Mouse (Mus musculus) liver, embryonic 13.5 days (tissue): ENCODE measurements around the gene March10. TPM values are rescaled to one million over a fixed set of nuclear protein-coding genes. Genes with fewer than 3 reads are reported as not detected.

Experiments
- ATAC-seq: fragments of 200-750 bp; cut with Nextera tagmentation; 2 replicates; pipeline ENCODE4 v1.8.0; 2017; ENCODE audit warnings: low read depth, mild to moderate bottlenecking, moderate number of reproducible peaks, moderate library complexity
- DNase-seq: peaks from one replicate; pipeline ENCODE4 v3.0.0; 2022
- H3K27ac ChIP-seq: fragments of 300-500 bp; sonication (generic); 2 replicates; pipeline ENCODE4 v1.5.1; 2015; ENCODE audit warnings: moderate library complexity, mild to moderate bottlenecking, inconsistent platforms
- H3K27me3 ChIP-seq: fragments of 300-500 bp; sonication (generic); 2 replicates; pipeline ENCODE4 v1.6.1; 2015; ENCODE audit warnings: mild to moderate bottlenecking, inconsistent platforms
- H3K36me3 ChIP-seq: fragments of 300-500 bp; sonication (generic); 2 replicates; pipeline ENCODE4 v1.6.1; 2015; ENCODE audit warnings: mild to moderate bottlenecking, inconsistent platforms
- H3K4me1 ChIP-seq: fragments of 300-500 bp; sonication (generic); replicated peaks from 2 replicates; pipeline ENCODE4 v1.6.1; 2015; ENCODE audit warnings: inconsistent platforms
- H3K4me2 ChIP-seq: fragments of 300-500 bp; sonication (generic); 2 replicates; pipeline ENCODE4 v1.6.1; 2015; ENCODE audit warnings: inconsistent platforms, mild to moderate bottlenecking, moderate library complexity
- H3K4me3 ChIP-seq: fragments of 300-500 bp; sonication (generic); replicated peaks from 2 replicates; pipeline ENCODE4 v1.5.1; 2015; ENCODE audit warnings: mild to moderate bottlenecking, inconsistent platforms
- H3K9ac ChIP-seq: fragments of 300-500 bp; sonication (generic); 2 replicates; pipeline ENCODE4 v1.6.1; 2015; ENCODE audit warnings: mild to moderate bottlenecking, inconsistent platforms
- H3K9me3 ChIP-seq: fragments of 300-500 bp; sonication (generic); replicated peaks from 2 replicates; pipeline ENCODE4 v1.6.1; 2016; ENCODE audit warnings: inconsistent platforms
- WGBS: fragments of 180-500 bp; shearing (Covaris S2); methylation state at CpG from one replicate; pipeline ENCODE4 v1.1.7; 2015; ENCODE audit not compliant: insufficient replicate concordance; 5-methylcytosine and 5-hydroxymethylcytosine counted together
- polyA plus RNA-seq: library from polyadenylated mRNA; unstranded; fragments of >200 nt; fragmentation: Nextera tagmentation; extraction: Ambion mirVana; gene quantifications from 2 replicates; pipeline ENCODE4 v1.2.1, GENCODE M21; 2015

Gene March10
- polyA plus RNA-seq, 1 experiment from 2014 or later, result not detected

GRCm38 (mm10) chr11:105484993-105485392, 28.5 kb upstream of the March10 start:
- H3K27ac ChIP-seq, result no peak overlapping the region

GRCm38 (mm10) chr11:105482747-105483146, 26.2 kb upstream of the March10 start:
- DNase-seq (no peak), ATAC-seq (no peak)
- 52% methylated on average over 2 of the region's 2 CpGs for WGBS
- H3K4me1 ChIP-seq, result no peaks in the 10 kb centered on the region
- no peak overlapping the region for H3K27ac ChIP-seq
- H3K27me3 ChIP-seq, result no peaks in the 10 kb centered on the region
- H3K36me3 ChIP-seq, result no peaks in the 10 kb centered on the region
- no peak overlapping the region for H3K4me3 ChIP-seq
- no peak overlapping the region for H3K4me2 ChIP-seq
- no peak overlapping the region for H3K9ac ChIP-seq
- no peaks in the 10 kb centered on the region for H3K9me3 ChIP-seq

More at GRCm38 (mm10) chr11:105484993-105485392, 28.5 kb upstream of the March10 start:
- Histone ChIP-seq H3K4me1 (no peaks in the 10 kb centered on the region), H3K4me3 (no peak overlapping the region), H3K4me2 (no peak overlapping the region), H3K36me3 (no peaks in the 10 kb centered on the region), H3K27me3 (no peaks in the 10 kb centered on the region), H3K9ac (no peak overlapping the region), H3K9me3 (no peaks in the 10 kb centered on the region)
- DNase-seq (no peak), ATAC-seq (no peak)
- WGBS, result 68% methylated on average over 6 of the region's 6 CpGs

DNA sequence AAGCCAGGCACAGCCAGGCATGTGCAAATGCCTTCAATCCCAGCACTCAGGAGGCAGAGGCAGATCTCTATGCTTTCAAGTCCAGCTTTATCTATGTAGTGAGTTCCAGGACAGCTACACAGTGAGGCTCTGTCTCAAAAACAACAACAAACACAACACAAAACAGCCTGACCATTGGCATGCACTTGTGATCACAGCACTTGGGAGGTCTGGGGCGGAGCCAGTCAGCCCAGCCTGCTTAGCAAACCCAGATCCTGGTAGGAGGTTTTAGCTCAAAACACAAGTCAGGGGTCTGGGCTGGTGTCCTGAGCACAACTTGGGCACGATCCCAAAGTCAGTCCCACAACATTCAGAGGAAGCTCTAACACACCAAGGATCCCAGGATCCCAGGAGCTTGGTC, 18.2 kb upstream of the March10 start:
- no peak overlapping the region for H3K4me3 ChIP-seq
- H3K9ac ChIP-seq, result no peak overlapping the region
- no peaks in the 10 kb centered on the region for H3K27me3 ChIP-seq
- DNase-seq (no peak), ATAC-seq (no peak)
- WGBS, result 55% methylated on average over 2 of the region's 2 CpGs
- no peaks in the 10 kb centered on the region for H3K9me3 ChIP-seq
- no peak overlapping the region for H3K4me2 ChIP-seq
- no peak overlapping the region for H3K27ac ChIP-seq
- H3K36me3 ChIP-seq, result no peaks in the 10 kb centered on the region
- peaks cover 2% of the 10 kb centered on the region; the same call in 1 of the 2 replicates for H3K4me1 ChIP-seq

DNA sequence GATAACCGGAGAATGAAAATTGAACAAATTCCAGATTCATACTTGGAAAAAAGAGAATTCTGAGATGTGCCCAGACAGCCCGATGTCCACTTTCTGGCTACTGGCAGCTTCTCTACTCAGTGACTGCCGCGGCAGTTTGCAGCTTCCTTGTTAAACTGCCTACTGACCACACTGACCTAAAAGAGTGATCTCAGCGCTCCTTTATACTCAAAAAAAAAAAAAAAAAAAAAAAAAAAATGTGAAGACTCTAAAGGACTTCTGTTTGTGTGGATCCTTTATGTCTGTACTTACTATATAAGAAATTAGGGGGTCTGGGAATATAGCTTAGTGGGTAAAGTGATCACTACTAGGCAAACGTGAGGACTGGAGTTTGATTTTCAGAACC, 17.8 kb upstream of the March10 start:
- ATAC-seq (no peak), DNase-seq (no peak)
- WGBS, result 46% methylated on average over 6 of the region's 6 CpGs

GRCm38 (mm10) chr11:105473716-105474351, 17.3 kb upstream of the March10 start:
- no peak for ATAC-seq
- Histone ChIP-seq H3K4me1 (peaks cover 6% of the 10 kb centered on the region; the same call in 1 of the 2 replicates), H3K9ac (no peak overlapping the region), H3K9me3 (no peaks in the 10 kb centered on the region), H3K4me2 (no peak overlapping the region), H3K27me3 (no peaks in the 10 kb centered on the region), H3K4me3 (no peak overlapping the region), H3K36me3 (no peaks in the 10 kb centered on the region), H3K27ac (no peak overlapping the region)
- WGBS, result 38% methylated on average over 5 of the region's 5 CpGs
- DNase-seq, result no peak

More for the DNA sequence above, 17.8 kb upstream of the March10 start:
- H3K4me3 ChIP-seq, result no peak overlapping the region
- no peak overlapping the region for H3K4me2 ChIP-seq
- H3K36me3 ChIP-seq, result no peaks in the 10 kb centered on the region
- H3K4me1 ChIP-seq, result peaks cover 6% of the 10 kb centered on the region; the same call in 1 of the 2 replicates
- no peak overlapping the region for H3K9ac ChIP-seq
- no peaks in the 10 kb centered on the region for H3K27me3 ChIP-seq
- no peaks in the 10 kb centered on the region for H3K9me3 ChIP-seq
- no peak overlapping the region for H3K27ac ChIP-seq

DNA sequence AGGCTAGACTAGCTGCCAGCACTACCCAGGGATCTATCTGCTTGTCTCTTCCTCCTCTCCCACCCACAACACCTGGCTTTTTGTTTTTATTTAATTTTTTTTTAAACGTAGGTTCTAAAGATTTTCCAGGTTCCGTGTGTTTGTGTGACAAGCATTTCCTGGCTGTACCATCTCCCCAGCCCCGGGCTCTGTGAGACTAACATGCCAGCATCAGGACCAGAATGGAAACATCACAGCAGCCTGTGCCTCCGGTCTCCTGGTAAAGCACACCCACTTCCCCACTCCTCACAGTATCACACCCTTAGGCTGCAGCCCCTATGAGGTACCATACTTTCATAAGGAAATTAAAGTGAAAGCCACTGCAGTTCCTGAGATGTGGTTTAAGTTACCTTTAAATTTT, 16.1 kb upstream of the March10 start:
- H3K27me3 ChIP-seq, result no peaks in the 10 kb centered on the region
- H3K9me3 ChIP-seq, result no peaks in the 10 kb centered on the region
- peaks cover 6% of the 10 kb centered on the region; the same call in 1 of the 2 replicates for H3K4me1 ChIP-seq
- WGBS, result 51% methylated on average over 4 of the region's 4 CpGs
- DNase-seq, result no peak
- no peak overlapping the region for H3K4me2 ChIP-seq
- H3K27ac ChIP-seq, result no peak overlapping the region
- H3K9ac ChIP-seq, result no peak overlapping the region
- no peaks in the 10 kb centered on the region for H3K36me3 ChIP-seq
- H3K4me3 ChIP-seq, result no peak overlapping the region
- ATAC-seq, result no peak

GRCm38 (mm10) chr11:105470896-105471295, 14.4 kb upstream of the March10 start:
- Histone ChIP-seq H3K27me3 (no peaks in the 10 kb centered on the region), H3K4me3 (no peak overlapping the region), H3K4me2 (no peak overlapping the region), H3K36me3 (no peaks in the 10 kb centered on the region), H3K9ac (no peak overlapping the region), H3K9me3 (no peaks in the 10 kb centered on the region), H3K27ac (no peak overlapping the region), H3K4me1 (peaks cover 6% of the 10 kb centered on the region; the same call in 1 of the 2 replicates)
- ATAC-seq (no peak), DNase-seq (no peak)
- WGBS, result 72% methylated on average over 4 of the region's 4 CpGs

DNA sequence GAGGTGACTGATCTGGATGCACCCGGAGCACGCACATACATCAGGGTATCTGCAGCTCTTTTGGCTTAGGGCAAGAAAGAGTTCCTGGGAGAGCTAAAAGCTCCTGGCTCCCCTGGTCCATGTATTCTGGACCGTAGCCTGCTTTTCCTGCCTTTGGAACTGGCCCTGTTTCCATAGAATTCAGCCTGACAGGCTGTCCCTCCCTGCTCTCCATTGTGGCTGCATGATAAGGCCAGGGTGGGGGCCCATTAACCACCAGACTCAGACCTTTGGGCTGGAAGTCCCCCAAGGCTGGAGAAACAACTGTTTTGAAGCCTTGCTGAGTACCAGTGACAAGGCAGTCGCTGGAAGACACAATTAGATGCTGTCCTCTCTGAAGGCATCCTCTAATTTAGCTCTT, 13.0 kb upstream of the March10 start:
- Histone ChIP-seq H3K36me3 (no peaks in the 10 kb centered on the region), H3K4me1 (peaks cover 6% of the 10 kb centered on the region; the same call in 1 of the 2 replicates), H3K4me2 (no peak overlapping the region), H3K9me3 (no peaks in the 10 kb centered on the region), H3K9ac (no peak overlapping the region), H3K4me3 (no peak overlapping the region), H3K27ac (no peak overlapping the region), H3K27me3 (no peaks in the 10 kb centered on the region)
- WGBS, result 52% methylated on average over 4 of the region's 4 CpGs
- ATAC-seq (no peak), DNase-seq (no peak)

- Histone ChIP-seq H3K4me2 (no peak overlapping the region), H3K4me3 (no peak overlapping the region), H3K9ac (no peak overlapping the region), H3K4me1 (peaks cover 6% of the 10 kb centered on the region; the same call in 1 of the 2 replicates), H3K27ac (no peak overlapping the region), H3K27me3 (no peaks in the 10 kb centered on the region), H3K36me3 (no peaks in the 10 kb centered on the region), H3K9me3 (no peaks in the 10 kb centered on the region)
- no peak for DNase-seq
- 65% methylated on average over 8 of the region's 8 CpGs for WGBS
- ATAC-seq, result no peak
Measured at GRCm38 (mm10) chr11:105469091-105469507, 12.6 kb upstream of the March10 start.

GRCm38 (mm10) chr11:105468436-105468835, 11.9 kb upstream of the March10 start:
- Histone ChIP-seq H3K4me2 (no peak overlapping the region), H3K4me1 (peaks cover 6% of the 10 kb centered on the region; the same call in 1 of the 2 replicates), H3K9me3 (no peaks in the 10 kb centered on the region), H3K9ac (no peak overlapping the region), H3K36me3 (no peaks in the 10 kb centered on the region), H3K27me3 (no peaks in the 10 kb centered on the region), H3K27ac (no peak overlapping the region), H3K4me3 (no peak overlapping the region)
- DNase-seq (no peak), ATAC-seq (no peak)
- 73% methylated on average over 5 of the region's 5 CpGs for WGBS

GRCm38 (mm10) chr11:105467816-105468215, 11.3 kb upstream of the March10 start:
- Histone ChIP-seq H3K4me1 (peaks cover 6% of the 10 kb centered on the region; the same call in 1 of the 2 replicates), H3K27ac (no peak overlapping the region), H3K27me3 (no peaks in the 10 kb centered on the region), H3K4me3 (no peak overlapping the region), H3K9me3 (no peaks in the 10 kb centered on the region), H3K9ac (no peak overlapping the region), H3K4me2 (no peak overlapping the region), H3K36me3 (no peaks in the 10 kb centered on the region)
- DNase-seq (no peak), ATAC-seq (no peak)
- 70% methylated on average over 3 of the region's 3 CpGs for whole genome bisulfite sequencing

DNA sequence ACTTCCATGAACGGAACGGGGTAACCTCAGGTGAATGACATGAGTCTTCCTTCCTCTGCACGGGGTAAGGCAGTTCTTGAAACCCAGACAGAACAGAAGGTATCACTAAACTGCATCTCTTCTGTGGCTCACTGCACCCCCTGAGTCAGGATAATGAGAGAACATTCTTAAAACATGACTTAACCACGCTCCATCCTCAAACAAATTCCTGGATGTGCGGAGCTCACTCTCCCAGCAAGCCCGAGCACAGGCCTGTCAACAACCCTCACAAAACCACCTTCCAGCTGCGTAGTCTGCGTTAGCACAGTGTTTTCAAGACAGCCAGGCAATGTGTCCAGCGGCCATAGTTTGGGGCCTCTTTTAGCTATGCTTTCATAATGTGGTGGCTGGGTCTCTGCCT, 10.7 kb upstream of the March10 start:
- DNase-seq (no peak), ATAC-seq (no peak)
- no peak overlapping the region for H3K9ac ChIP-seq
- no peaks in the 10 kb centered on the region for H3K27me3 ChIP-seq
- H3K9me3 ChIP-seq, result no peaks in the 10 kb centered on the region
- peaks cover 6% of the 10 kb centered on the region; the same call in 1 of the 2 replicates for H3K4me1 ChIP-seq
- no peaks in the 10 kb centered on the region for H3K36me3 ChIP-seq
- 53% methylated on average over 9 of the region's 9 CpGs for WGBS
- no peak overlapping the region for H3K27ac ChIP-seq
- no peak overlapping the region for H3K4me2 ChIP-seq
- H3K4me3 ChIP-seq, result no peak overlapping the region
